9 mouse cellular contexts compared by ENCODE assay signal in genomic region chr1:58677575-58677974, GRCm38 (mm10). TPM values are rescaled to one million over a fixed set of nuclear protein-coding genes. Genes with fewer than 3 reads are reported as not detected.
A peak's percentile ranks its signal among the peaks of the same experiment; 100 is the strongest.
DNase-seq lines count a peak whose midpoint lies in the region; ATAC-seq and TF ChIP-seq lines count a peak whose summit lies in the region.
"Had no signal": no experiment of that assay in that cellular context is flagged by ENCODE, and none has a peak within 500 bp of the region (broad histone marks: within the 10 kb centered on the region; RNA-seq: fewer than 3 reads in every experiment).

No protein-coding gene starts in this region.

- H3K4me3 ChIP-seq in intestine, postnatal 0 days (ENCODE audit: low read depth, low read length) = no peak overlapping the region
- no peak overlapping the region for H3K4me3 ChIP-seq in intestine, embryonic 16.5 days (ENCODE audit: low read length)
- no peak overlapping the region for H3K4me3 ChIP-seq in liver, embryonic 13.5 days (replicated peaks)
- H3K4me3 ChIP-seq in forebrain, embryonic 15.5 days = no peak overlapping the region
- H3K4me3 ChIP-seq: embryonic facial prominence, embryonic 12.5 days had no signal

- no peaks in the 10 kb centered on the region for H3K4me1 ChIP-seq in intestine, postnatal 0 days (replicated peaks; ENCODE audit: control insufficient read depth, insufficient read depth, low read length)
- no peaks in the 10 kb centered on the region for H3K4me1 ChIP-seq in intestine, embryonic 16.5 days (ENCODE audit: control insufficient read depth, insufficient read depth, low read length)
- no peaks in the 10 kb centered on the region for H3K4me1 ChIP-seq in liver, embryonic 13.5 days (replicated peaks)
- no peaks in the 10 kb centered on the region for H3K4me1 ChIP-seq in forebrain, embryonic 15.5 days
- H3K4me1 ChIP-seq: embryonic facial prominence, embryonic 12.5 days had no signal

- no peaks in the 10 kb centered on the region for H3K27me3 ChIP-seq in intestine, postnatal 0 days (replicated peaks; ENCODE audit: control insufficient read depth, insufficient read depth, low read length)
- H3K27me3 ChIP-seq in intestine, embryonic 16.5 days (replicated peaks; ENCODE audit: control insufficient read depth, insufficient read depth, low read length) = no peaks in the 10 kb centered on the region
- H3K27me3 ChIP-seq in liver, embryonic 13.5 days = no peaks in the 10 kb centered on the region
- H3K27me3 ChIP-seq in splenic B cell, adult 2 months (ENCODE audit: control insufficient read depth, insufficient read depth, low read length, poor library complexity, severe bottlenecking) = no peaks in the 10 kb centered on the region
- H3K27me3 ChIP-seq in forebrain, embryonic 15.5 days = no peaks in the 10 kb centered on the region
- H3K27me3 ChIP-seq: embryonic facial prominence, embryonic 12.5 days had no signal

- H3K27ac ChIP-seq in intestine, postnatal 0 days (ENCODE audit: low read depth, low read length) = no peak overlapping the region
- H3K27ac ChIP-seq in intestine, embryonic 16.5 days (ENCODE audit: low read length) = no peak overlapping the region
- no peak overlapping the region for H3K27ac ChIP-seq in liver, embryonic 13.5 days
- H3K27ac ChIP-seq in forebrain, embryonic 15.5 days (replicated peaks) = no peak overlapping the region
- H3K27ac ChIP-seq: embryonic facial prominence, embryonic 12.5 days had no signal

- no peak for ATAC-seq in intestine, postnatal 0 days
- ATAC-seq in intestine, embryonic 16.5 days = no peak
- ATAC-seq in activated CD4-positive, CD25-positive, alpha-beta regulatory T cell, adult 4 months = peak; percentile 23
- ATAC-seq in liver, embryonic 13.5 days (ENCODE audit: low read depth) = no peak
- no peak for ATAC-seq in forebrain, embryonic 15.5 days (replicated peaks)

- TF ChIP-seq CTCF in intestine, postnatal 0 days (IDR thresholded peaks at IDR 0.05; ENCODE audit: low read depth) = peak; percentile 74

- no peak overlapping the region for H3K9ac ChIP-seq in intestine, postnatal 0 days (ENCODE audit: low read depth, low read length)
- H3K9ac ChIP-seq in intestine, embryonic 16.5 days (ENCODE audit: low read depth, low read length) = no peak overlapping the region
- no peak overlapping the region for H3K9ac ChIP-seq in liver, embryonic 13.5 days
- H3K9ac ChIP-seq in forebrain, embryonic 15.5 days (replicated peaks) = no peak overlapping the region
- H3K9ac ChIP-seq: embryonic facial prominence, embryonic 12.5 days had no signal

- H3K9me3 ChIP-seq in intestine, postnatal 0 days (ENCODE audit: control insufficient read depth) = no peaks in the 10 kb centered on the region
- H3K9me3 ChIP-seq in intestine, embryonic 16.5 days (ENCODE audit: control insufficient read depth, low read length) = no peaks in the 10 kb centered on the region
- H3K9me3 ChIP-seq in liver, embryonic 13.5 days (replicated peaks) = no peaks in the 10 kb centered on the region
- no peaks in the 10 kb centered on the region for H3K9me3 ChIP-seq in forebrain, embryonic 15.5 days
- H3K9me3 ChIP-seq: embryonic facial prominence, embryonic 12.5 days had no signal

- peak; percentile 49 for DNase-seq in CD4-positive helper T cell, adult 2 months (ENCODE audit: low read depth, low spot score)
- peak; percentile 30 for DNase-seq in embryo, embryonic 9.5 days (ENCODE audit: extremely low spot score)
- DNase-seq in liver, embryonic 13.5 days = peak; percentile 11
- peak; percentile 65 for DNase-seq in splenic B cell, adult 2 months (ENCODE audit: low read depth, low spot score)

- 83% methylated on average over 1 of the region's 1 CpGs for WGBS in intestine, postnatal 0 days
- WGBS in intestine, embryonic 16.5 days = 98% methylated on average over 1 of the region's 1 CpGs
- 76% methylated on average over 1 of the region's 1 CpGs for WGBS in liver, embryonic 13.5 days (ENCODE audit: insufficient replicate concordance)
- 93% methylated on average over 1 of the region's 1 CpGs for WGBS in forebrain, embryonic 15.5 days

- H3K36me3 ChIP-seq in intestine, postnatal 0 days (ENCODE audit: control insufficient read depth, insufficient read depth) = no peaks in the 10 kb centered on the region
- H3K36me3 ChIP-seq in intestine, embryonic 16.5 days (ENCODE audit: control insufficient read depth, insufficient read depth, low read length) = no peaks in the 10 kb centered on the region
- H3K36me3 ChIP-seq in liver, embryonic 13.5 days = no peaks in the 10 kb centered on the region
- H3K36me3 ChIP-seq in splenic B cell, adult 2 months (ENCODE audit: control insufficient read depth, insufficient read depth, low read length, poor library complexity, severe bottlenecking) = no peaks in the 10 kb centered on the region
- H3K36me3 ChIP-seq in forebrain, embryonic 15.5 days = no peaks in the 10 kb centered on the region
- H3K36me3 ChIP-seq: embryonic facial prominence, embryonic 12.5 days had no signal

- no peak overlapping the region for H3K4me2 ChIP-seq in intestine, postnatal 0 days (replicated peaks; ENCODE audit: low read depth)
- H3K4me2 ChIP-seq in intestine, embryonic 16.5 days (ENCODE audit: low read depth, low read length) = no peak overlapping the region
- H3K4me2 ChIP-seq in liver, embryonic 13.5 days = no peak overlapping the region
- H3K4me2 ChIP-seq in forebrain, embryonic 15.5 days (replicated peaks) = no peak overlapping the region
- H3K4me2 ChIP-seq: embryonic facial prominence, embryonic 12.5 days had no signal

RNA-seq across cellular contexts. Expression of gene Als2cr12, which starts 18.2 kb away (rescaled TPM):
- polyA plus RNA-seq in intestine, postnatal 0 days (2015; fragmentation: Nextera tagmentation; extraction: Ambion mirVana) = 10.6 and 13.9 TPM in 2 replicates
- polyA plus RNA-seq in intestine, embryonic 16.5 days (2015; fragmentation: Nextera tagmentation; extraction: Ambion mirVana) = 1.8 and 2.4 TPM in 2 replicates
- not detected for polyA plus RNA-seq in activated CD4-positive, CD25-positive, alpha-beta regulatory T cell, adult 4 months (2017; shearing (Covaris generic))
- not detected in 2 replicates for polyA plus RNA-seq in liver, embryonic 13.5 days (2015; fragmentation: Nextera tagmentation; extraction: Ambion mirVana)
- polyA plus RNA-seq in forebrain, embryonic 15.5 days (2015; fragmentation: Nextera tagmentation; extraction: Ambion mirVana) = not detected in 2 replicates
- polyA plus RNA-seq: embryonic facial prominence, embryonic 12.5 days had no signal

RNA-seq across cellular contexts. Expression of gene Cflar, which starts 33.7 kb away (rescaled TPM):
- 28.9 and 33.7 TPM in 2 replicates for polyA plus RNA-seq in intestine, postnatal 0 days (2015; fragmentation: Nextera tagmentation; extraction: Ambion mirVana)
- 25.6 and 28.2 TPM in 2 replicates for polyA plus RNA-seq in intestine, embryonic 16.5 days (2015; fragmentation: Nextera tagmentation; extraction: Ambion mirVana)
- 100 to 1,000 TPM; 172 to 177 TPM for polyA plus RNA-seq in activated CD4-positive, CD25-positive, alpha-beta regulatory T cell, adult 4 months (2017; shearing (Covaris generic))
- polyA plus RNA-seq in liver, embryonic 13.5 days (2015; fragmentation: Nextera tagmentation; extraction: Ambion mirVana) = 12.7 and 16.3 TPM in 2 replicates
- 18.9 and 20.6 TPM in 2 replicates for polyA plus RNA-seq in forebrain, embryonic 15.5 days (2015; fragmentation: Nextera tagmentation; extraction: Ambion mirVana)

Comparison
In these comparisons a context has a peak if more than half of its experiments do, and no peak if none do; other contexts are left out.
1. DNase-seq: peak in every context shown above with its lines; median percentile 65 in splenic B cell, adult 2 months; 49 in CD4-positive helper T cell, adult 2 months; 30 in embryo, embryonic 9.5 days; 11 in liver, embryonic 13.5 days.